Mouse (Mus musculus): ENCODE measurements at regions not wholly inside any gene's neighbourhood (a gene's known extent, or its start where the extent isn't known, plus 50 kb on each side); places are given as distances from the start of the nearest gene placed in this dataset.

DNA sequence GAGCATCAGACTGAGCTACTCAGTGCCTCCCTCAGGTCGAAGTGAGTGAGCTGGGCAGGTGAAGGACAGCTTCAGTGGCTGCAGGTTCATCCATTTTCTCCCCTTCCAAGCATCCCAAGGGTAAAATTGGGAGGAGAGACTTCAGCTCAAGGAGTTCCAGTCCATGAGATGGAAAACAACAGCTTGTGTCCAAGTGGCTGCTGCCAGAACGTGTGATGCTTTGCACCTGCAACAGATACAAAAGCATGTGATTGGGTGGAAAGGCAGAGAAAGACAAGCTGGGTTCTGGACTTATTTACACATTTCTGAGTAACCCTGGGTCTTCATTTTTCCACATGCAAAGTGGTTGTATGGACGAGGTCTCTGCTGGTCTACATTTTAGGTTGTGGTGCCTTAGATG, 127.7 kb upstream of the Vangl1 start:
- intact Hi-C loops (cut with DNase I), result no loop called here
- no peak for DNase-seq (ENCODE audit: low spot score)

DNA sequence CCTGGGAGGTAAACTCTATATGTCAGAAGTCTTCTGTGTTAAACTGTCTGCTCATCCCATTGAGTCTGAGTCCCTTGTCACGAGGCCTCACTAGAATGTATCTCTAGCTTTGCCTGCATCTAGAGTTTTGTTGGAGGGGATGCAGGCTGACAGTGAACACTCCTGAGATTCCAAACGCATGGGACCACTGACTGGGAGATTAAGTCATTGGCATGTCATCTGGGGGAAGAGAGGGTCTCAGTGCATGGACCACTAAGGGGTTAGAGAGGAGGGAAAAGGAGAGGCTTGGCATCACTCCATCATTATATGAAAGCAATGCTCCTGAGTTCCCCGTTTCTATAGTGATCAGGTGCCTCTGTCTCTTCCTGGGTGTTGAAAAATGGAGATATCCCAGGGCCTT, 114.8 kb upstream of the Vangl1 start:
- intact Hi-C loops (cut with DNase I), result no loop called here
- DNase-seq (ENCODE audit: low spot score), result no peak

DNA sequence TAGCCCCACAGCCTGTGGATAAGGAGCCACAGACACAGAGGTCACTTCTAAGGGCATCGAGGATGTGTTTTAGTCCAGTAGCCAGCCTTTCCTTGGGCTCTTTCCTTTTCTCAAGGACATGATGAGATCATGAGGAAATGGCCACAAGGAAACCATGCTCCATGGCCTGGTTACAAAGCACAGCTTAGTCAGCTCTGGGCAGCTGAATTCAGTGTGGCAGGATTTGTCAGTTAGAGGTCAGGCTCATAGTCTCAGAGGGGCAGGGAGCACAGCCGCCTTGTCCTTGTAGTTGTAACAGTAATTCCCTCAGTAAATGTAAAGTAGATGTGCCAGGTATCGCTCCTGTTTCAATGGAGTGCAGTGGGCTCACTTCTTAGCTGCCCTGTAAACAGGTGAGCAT, 111.7 kb upstream of the Vangl1 start:
- DNase-seq (ENCODE audit: low spot score), result no peak
- intact Hi-C loops (cut with DNase I), result no loop called here

DNA sequence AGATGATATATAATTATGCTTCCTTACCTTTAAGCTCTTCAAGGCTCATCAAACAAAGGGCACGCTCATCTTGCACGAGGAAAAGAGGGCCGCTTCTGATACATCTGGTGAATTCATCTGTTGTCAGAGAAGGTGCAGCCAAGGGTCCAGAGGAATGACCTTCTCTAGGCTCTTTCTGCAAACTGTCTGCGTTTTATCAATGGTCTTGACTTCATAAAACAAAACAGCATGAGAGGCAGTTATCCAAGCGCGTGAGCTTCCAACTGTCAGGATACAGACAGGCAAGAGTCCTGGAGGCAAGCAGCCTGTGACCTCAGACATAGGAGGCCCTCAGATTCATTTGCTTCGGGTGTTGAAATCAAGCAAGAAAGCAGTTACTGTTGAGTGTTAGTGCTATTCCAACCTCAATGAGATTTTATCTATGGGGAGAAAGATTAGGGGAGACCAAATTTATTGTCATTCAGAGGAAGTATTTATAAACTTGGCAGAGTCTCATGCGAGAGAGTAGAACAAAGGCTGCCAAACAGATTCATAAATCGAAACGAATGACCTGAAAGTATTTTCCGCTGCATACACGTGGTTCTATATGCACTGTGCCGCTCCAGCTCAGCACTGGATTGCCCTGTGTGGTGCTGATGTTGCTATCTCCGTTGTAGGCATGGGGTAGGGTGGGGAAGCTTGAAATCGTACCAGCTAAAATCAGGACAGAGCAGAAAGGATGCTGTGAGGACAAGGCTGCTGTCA, 107.2 kb upstream of the Vangl1 start:
- intact Hi-C loops (cut with DNase I), result no loop called here

DNA sequence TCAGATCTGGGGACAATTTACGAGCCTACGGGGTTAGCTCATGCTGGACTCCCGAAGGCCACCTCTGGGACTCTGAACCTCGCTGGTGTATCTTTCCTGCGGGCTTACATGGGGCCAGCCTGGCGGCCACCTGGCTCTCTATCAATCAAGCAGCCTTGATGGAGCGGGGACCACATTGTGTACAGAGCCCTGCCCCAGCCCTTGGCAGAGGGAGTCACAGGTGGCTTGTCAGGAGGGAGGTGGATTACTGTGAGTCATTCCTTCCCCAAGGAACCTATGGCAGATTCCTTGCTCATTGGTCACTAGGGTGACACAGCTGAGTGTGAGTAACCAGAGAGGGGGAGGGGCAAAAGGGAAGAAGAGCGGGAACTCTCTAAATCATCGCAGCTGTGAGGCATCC, 105.8 kb upstream of the Vangl1 start:
- DNase-seq (ENCODE audit: low spot score), result no peak
- intact Hi-C loops (cut with DNase I), result no loop called here

More for the DNA sequence above, 107.2 kb upstream of the Vangl1 start:
- DNase-seq (ENCODE audit: low spot score), result no peak

DNA sequence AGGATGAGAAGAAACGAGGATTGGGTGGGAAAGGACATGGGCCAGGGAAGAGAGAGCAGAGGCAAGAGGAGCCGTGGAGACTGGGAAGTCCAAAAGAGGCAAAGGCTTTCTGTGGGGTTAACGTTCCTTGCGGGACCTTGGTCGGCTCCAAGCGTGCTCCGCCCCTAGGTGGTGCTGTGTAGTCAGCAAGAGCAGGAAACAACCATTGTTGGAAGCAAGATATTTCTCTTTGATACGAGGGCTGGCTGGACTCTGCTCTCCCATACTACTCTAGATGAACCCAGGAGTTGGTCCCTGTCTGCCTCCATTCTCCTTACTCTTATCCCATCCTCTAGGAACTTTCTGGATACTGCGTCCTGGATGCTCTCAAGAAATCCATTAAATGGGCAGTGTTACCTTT, 105.3 kb upstream of the Vangl1 start:
- peak; percentile 31 for DNase-seq (ENCODE audit: low spot score)
- intact Hi-C loops (cut with DNase I), result loop anchor here (2.0 kb wide), 1 partner anchor 381 kb away; no protein-coding TSS in a partner anchor

DNA sequence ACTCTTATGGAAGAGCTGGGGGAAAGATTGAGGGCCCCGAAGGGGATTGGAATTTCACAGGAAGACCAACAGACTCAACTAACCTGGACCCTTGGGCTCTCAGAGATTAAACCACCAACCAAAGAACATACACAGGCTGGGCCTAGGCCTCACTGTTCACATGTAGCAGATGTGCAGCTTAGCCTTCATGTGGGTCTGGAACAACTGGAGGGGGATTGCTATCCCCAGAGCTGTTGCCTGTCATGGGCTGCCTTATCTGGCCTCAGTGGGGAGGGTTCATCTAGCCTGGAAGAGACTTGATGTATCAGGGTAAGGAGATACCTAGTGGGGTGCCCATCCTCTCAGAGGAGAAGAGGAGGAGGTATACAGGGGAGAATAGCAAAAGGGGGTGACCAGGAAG, 103.2 kb upstream of the Vangl1 start:
- DNase-seq (ENCODE audit: low spot score), result no peak
- intact Hi-C loops (cut with DNase I), result loop anchor here (2.0 kb wide), 1 partner anchor 383 kb away; no protein-coding TSS in a partner anchor

DNA sequence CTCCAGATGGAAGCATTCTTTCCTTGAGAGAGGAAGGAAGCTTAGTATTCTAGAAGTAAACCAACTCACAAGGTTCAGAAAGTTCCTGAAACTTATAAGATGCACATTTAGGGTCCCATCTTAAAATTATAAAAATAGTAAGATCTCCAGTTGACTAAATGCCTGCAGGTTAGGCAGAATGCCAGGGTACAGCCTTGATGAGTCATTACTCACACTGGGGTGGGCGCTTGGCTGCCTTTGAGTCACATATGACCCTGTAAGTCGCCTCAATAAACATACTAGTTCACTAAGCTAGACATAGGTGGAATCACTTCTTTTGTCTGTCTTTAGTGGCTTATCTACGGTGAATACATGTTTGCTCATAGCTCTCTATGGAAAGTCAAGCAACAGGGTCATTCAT, 87.9 kb upstream of the Vangl1 start:
- intact Hi-C loops (cut with DNase I), result no loop called here

DNA sequence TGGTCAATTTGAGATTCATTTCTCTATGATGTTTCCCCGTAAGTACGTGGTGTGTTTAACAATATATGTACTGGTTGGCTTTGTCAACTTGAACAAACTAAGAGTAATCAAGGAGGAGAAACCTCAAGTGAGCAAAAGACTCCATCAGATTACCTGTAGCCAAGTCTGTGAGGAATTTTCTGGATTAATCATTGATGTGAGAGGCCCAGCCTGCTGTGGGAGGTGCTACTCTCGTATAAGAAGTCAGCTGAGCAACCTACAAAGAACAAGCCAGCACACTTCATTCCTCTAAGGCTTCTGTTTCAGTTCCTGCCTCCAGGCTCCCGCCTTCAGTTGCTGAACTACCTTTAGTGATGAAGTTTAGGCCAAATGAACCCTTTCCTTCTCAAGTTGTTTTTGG, 77.5 kb upstream of the Vangl1 start:
- no peak for DNase-seq (ENCODE audit: low spot score)
- intact Hi-C loops (cut with DNase I), result no loop called here

More for the DNA sequence above, 87.9 kb upstream of the Vangl1 start:
- DNase-seq (ENCODE audit: low spot score), result no peak

DNA sequence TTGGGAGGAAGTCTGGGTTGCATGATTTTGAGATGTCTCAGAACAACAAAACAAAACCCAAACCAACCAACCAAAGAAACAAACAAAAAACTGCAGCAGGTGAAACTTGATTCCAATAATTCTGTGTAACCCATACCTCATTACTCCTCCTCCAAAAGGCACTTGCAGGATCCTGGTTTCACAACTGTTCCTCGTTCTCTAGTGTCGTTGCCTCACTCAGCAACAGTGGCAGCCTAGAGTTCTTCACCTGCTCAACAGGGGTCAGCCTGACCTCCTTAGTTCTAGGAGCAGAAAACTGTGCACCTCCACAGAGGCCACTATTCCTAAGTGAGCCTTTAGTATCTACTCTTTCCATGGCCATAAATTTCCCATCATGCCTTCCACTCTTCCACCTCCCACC, 72.3 kb upstream of the Vangl1 start:
- intact Hi-C loops (cut with DNase I), result no loop called here
- DNase-seq (ENCODE audit: low spot score), result no peak

DNA sequence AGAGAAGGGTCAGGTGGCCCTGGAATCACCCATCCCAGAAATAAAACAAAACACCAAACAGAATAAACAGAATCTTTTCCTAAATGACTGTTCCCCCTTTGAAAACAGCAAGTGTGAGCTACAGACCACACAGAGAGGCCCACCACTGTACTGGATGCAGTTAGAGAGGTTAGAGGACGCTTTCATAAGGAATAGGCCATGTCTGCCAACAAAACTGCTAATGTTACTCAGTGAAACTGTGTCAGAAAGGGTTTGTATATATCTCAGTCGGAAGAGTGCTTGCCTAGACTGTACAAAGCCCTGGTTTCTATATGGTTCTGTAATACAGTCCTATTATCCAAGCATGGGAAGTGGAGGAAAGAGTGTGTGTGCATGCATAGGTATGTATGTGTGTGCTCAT, 71.8 kb upstream of the Vangl1 start:
- no peak for DNase-seq (ENCODE audit: low spot score)
- intact Hi-C loops (cut with DNase I), result no loop called here

DNA sequence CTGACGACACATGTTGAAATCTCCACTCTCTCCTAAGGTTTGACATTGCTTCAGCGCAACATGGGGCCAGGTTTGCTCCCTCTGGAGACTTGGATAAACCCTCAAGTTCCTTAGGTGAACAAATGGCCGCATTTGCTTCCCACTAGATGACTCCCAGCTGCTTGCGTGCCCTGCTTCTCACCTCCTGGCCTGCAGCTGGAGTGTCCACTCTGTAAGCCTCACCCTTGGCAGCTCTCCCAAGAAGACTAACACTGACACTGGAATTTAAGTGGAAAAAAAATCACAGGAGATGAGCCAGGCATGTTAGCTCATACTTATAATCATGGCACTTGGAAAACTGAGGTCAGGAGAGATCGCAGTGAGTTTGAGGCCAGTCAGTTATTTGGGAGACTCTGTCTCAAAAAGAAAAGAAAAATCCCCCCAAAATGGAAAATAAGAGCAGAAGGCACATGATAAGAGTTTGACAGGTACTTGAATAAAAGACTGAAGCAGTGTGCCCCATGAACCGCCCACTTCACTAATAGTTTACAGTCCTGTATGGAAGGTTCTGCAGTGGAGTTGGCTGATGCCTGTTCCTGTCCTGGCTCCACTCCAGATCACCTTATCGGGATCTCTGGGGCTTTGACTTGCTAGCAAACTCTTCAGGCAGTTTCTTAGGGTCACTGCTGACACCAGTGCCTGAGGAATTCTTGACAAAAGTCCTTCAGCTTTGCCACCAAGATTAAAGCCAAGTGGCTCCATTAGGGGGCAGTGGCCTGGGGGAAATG, 70.9 kb upstream of the Vangl1 start:
- DNase-seq (ENCODE audit: low spot score), result peak; percentile 46
- intact Hi-C loops (cut with DNase I), result no loop called here

DNA sequence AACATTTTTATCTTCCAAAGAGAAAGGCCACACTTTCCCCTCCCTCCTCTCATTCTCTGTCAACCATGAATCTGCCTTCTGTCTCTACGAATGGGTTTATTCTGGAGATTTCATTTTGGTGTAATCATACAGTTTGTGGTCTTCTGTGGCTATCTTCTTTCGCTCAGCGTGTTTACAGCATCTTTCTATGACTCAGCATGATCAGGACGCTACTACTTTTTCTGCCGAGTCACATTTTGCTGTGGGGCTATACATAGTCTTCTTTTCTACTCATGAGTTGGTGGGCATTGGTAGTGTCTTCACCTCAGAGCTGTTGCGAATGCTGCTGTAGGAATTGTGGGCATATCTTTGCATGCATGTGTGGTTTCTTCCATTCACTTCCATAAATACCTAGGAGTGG, 66.3 kb upstream of the Vangl1 start:
- DNase-seq (ENCODE audit: low spot score), result no peak
- intact Hi-C loops (cut with DNase I), result no loop called here

DNA sequence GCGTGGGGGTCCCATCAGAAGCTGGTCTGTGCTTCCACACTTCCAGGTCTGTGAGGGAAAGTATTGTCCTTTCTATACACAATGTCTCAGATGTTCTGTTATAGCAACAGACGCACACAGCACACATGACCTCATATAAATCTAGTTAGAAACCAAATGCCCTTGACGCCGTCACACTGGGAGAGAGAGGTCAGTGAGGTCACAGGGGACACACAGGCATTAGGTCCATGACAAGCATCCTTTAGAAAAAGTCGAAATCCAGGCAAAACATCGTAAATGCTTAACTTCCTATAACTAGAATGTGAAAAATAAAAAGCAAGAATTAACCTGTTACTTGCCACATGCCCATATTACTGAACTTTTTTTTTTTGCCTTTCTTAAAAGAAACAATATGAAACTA, 65.8 kb upstream of the Vangl1 start:
- intact Hi-C loops (cut with DNase I), result no loop called here
- DNase-seq (ENCODE audit: low spot score), result no peak

DNA sequence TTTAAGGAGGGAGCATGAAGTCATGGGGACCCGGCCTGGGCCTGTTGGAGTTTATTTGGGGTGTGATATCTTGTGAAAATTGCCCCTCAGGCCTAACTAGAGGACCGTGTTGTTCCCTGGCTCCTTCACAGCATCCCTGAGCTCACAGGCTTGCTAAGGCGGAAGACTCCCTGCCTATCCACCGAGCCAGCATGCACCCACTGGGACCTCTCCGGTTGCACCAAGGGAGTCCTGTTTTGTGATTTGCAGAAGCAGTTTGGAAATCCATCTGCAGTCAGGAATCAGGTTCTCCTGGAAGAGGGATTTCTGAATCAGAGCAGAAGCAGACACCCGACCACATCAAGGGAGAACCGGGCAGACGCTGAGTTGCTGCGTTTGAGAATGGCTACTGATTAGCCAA, 61.6 kb upstream of the Vangl1 start:
- intact Hi-C loops (cut with DNase I), result no loop called here
- DNase-seq (ENCODE audit: low spot score), result no peak

DNA sequence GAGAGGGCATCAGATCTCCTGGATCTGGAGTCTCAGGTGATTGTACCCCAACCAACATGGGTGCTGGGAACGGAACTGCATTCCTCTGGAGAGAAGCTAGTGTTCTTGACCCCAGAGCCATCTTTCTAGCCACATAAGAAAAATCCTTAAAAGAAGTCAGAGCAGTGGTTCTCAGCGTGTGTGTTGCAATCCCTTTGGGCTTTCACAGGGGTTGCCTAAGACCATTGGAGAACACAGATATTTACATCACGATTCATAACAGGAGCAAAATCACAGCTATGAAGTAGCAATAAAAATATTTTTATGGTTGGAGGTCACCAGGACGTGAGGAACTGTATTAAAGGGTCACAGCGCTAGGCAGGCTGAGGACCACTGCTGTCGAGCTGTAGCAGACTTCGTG, 60.7 kb upstream of the Vangl1 start:
- intact Hi-C loops (cut with DNase I), result no loop called here
- no peak for DNase-seq (ENCODE audit: low spot score)

DNA sequence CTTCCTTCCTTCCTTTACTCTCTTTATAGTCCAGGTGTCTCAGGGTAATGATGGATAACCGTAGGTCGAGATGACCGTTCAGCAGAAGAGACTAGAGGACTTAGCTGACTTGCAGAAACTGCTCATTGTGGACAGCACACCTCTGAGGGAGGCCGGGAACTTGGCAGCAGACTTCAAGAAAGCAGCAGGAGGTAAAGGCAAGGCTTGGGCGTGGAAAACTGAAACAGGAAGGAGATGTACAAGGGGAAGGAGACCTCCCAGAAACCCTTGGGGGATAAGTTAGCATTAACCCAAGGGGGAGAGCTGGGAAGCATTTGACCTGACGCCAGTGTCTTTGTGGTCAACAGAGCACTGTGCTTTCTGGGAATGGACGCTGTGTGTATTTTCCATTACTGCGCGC, 58.8 kb upstream of the Vangl1 start:
- intact Hi-C loops (cut with DNase I), result no loop called here
- no peak for DNase-seq (ENCODE audit: low spot score)

DNA sequence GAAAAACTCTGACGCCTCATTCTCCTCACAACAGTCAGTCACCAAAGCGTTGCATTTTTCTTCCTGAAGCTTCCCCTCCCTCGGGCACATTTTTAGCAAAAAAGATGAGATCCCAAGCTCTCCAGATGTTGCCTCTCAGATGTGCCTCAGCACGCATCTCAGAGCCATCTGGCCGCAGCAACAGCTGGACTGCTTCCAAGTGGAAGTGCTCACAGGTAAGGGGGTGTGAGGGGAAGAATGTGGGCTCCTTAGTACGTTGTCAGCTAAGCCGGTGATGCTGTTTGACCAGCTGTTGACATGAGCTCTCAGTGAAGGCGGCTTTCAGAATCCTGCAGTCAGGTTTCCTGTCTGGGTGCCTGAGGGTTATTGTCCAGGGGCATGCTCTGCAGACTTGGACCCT, 58.2 kb upstream of the Vangl1 start:
- intact Hi-C loops (cut with DNase I), result no loop called here
- no peak for DNase-seq (ENCODE audit: low spot score)

DNA sequence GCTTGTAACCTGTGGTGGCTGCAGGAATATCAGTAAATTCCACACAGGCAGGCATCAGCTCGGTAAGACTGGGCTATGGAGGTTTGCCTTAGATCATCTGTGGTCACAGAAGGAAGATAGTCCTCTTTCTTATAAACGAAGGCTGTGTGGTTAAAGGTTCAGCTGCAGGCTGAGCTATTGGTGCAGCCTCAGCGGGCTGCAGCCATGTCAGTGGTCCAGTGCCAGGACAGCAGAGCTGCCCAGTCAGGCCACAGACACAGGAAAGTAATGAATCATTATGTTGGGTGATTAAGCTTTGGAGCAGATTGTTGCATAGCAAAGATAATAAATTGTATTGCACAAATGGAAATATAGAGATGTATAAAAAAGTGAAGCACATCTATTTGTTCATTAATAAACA, 57.0 kb upstream of the Vangl1 start:
- intact Hi-C loops (cut with DNase I), result no loop called here
- no peak for DNase-seq (ENCODE audit: low spot score)
